Mouse (Mus musculus) cerebellum, postnatal 25 days (tissue): ENCODE measurements around the gene Slc6a16.
A peak's percentile ranks its signal among the peaks of the same experiment; 100 is the strongest.

ENCODE experiments used
- DNase-seq, 2 experiments: peaks; one replicate each; pipeline ENCODE4 v3.0.0; 2021; ENCODE audit warnings: mixed read lengths in 2 of 2

The Slc6a16 gene

GRCm38 (mm10) chr7:45216442-45217183 lies 24.3 kb upstream of the Slc6a16 start:
- DNase-seq, result peak in 1 of 2 experiments; percentile 51

- no peak for DNase-seq
Observed at GRCm38 (mm10) chr7:45221680-45222079, 19.2 kb upstream of the Slc6a16 start.

- no peak for DNase-seq
Observed at GRCm38 (mm10) chr7:45224826-45225225, 16.1 kb upstream of the Slc6a16 start.

GRCm38 (mm10) chr7:45226421-45226820 lies 14.5 kb upstream of the Slc6a16 start:
- no peak for DNase-seq

GRCm38 (mm10) chr7:45228548-45228947 lies 12.3 kb upstream of the Slc6a16 start:
- no peak for DNase-seq

GRCm38 (mm10) chr7:45229046-45229445 lies 11.8 kb upstream of the Slc6a16 start:
- no peak for DNase-seq

- DNase-seq, result no peak
Observed at GRCm38 (mm10) chr7:45229459-45230203, 11.3 kb upstream of the Slc6a16 start.

GRCm38 (mm10) chr7:45231192-45231591 lies 9.7 kb upstream of the Slc6a16 start:
- no peak for DNase-seq

GRCm38 (mm10) chr7:45231941-45232340 lies 8.9 kb upstream of the Slc6a16 start:
- no peak for DNase-seq

- DNase-seq, result no peak
Observed at GRCm38 (mm10) chr7:45232716-45233465, 8.0 kb upstream of the Slc6a16 start.

GRCm38 (mm10) chr7:45233580-45234332 lies 7.1 kb upstream of the Slc6a16 start:
- DNase-seq, result peak; percentile 30 to 32

- no peak for DNase-seq
Observed at GRCm38 (mm10) chr7:45234333-45234841, 6.5 kb upstream of the Slc6a16 start.

GRCm38 (mm10) chr7:45234922-45235571 lies 5.8 kb upstream of the Slc6a16 start:
- DNase-seq, result no peak

- no peak for DNase-seq
Observed at GRCm38 (mm10) chr7:45235656-45236180, 5.2 kb upstream of the Slc6a16 start.

- no peak for DNase-seq
Observed at GRCm38 (mm10) chr7:45237747-45238699, 2.9 kb upstream of the Slc6a16 start.

- DNase-seq, result no peak
Observed at GRCm38 (mm10) chr7:45238723-45239496, 2.0 kb upstream of the Slc6a16 start, which contains the start of gene Cd37. Cd37 (minus strand) TSS chr7:45239115.

GRCm38 (mm10) chr7:45240109-45240508 lies 776 bp upstream of the Slc6a16 start:
- no peak for DNase-seq

GRCm38 (mm10) chr7:45241389-45241749 lies 484 bp downstream of the Slc6a16 start:
- no peak for DNase-seq

- no peak for DNase-seq
Observed at GRCm38 (mm10) chr7:45247666-45248065, 6.8 kb downstream of the Slc6a16 start.

- no peak for DNase-seq
Observed at GRCm38 (mm10) chr7:45253806-45254205, 12.9 kb downstream of the Slc6a16 start.
